ENCODE assay signal across 23 mouse cellular contexts in genomic region chr15:31392705-31393104, GRCm38 (mm10). TPM values are rescaled to one million over a fixed set of nuclear protein-coding genes. Genes with fewer than 3 reads are reported as not detected.
A peak's percentile ranks its signal among the peaks of the same experiment; 100 is the strongest.
DNase-seq lines count a peak whose midpoint lies in the region; ATAC-seq and TF ChIP-seq lines count a peak whose summit lies in the region.
"Had no signal": no experiment of that assay in that cellular context is flagged by ENCODE, and none has a peak within 500 bp of the region (broad histone marks: within the 10 kb centered on the region; RNA-seq: fewer than 3 reads in every experiment).

No protein-coding gene starts in this region.

- no peak for TF ChIP-seq CTCF in gastrocnemius, adult 2 months (IDR thresholded peaks at IDR 0.05)
- no peak for TF ChIP-seq CTCF in left cerebral cortex, adult 2 months (IDR thresholded peaks at IDR 0.05)

- H3K4me3 ChIP-seq in gastrocnemius, adult 2 months: no peak overlapping the region
- no peak overlapping the region for H3K4me3 ChIP-seq in left cerebral cortex, adult 2 months
- H3K4me3 ChIP-seq in midbrain, embryonic 15.5 days: no peak overlapping the region
- H3K4me3 ChIP-seq: liver, embryonic 15.5 days; megakaryocyte, embryonic 14.5 days; neural tube, embryonic 12.5 days had no signal

- H3K9me3 ChIP-seq in midbrain, embryonic 15.5 days: no peaks in the 10 kb centered on the region
- H3K9me3 ChIP-seq: G1E; liver, embryonic 15.5 days; neural tube, embryonic 12.5 days had no signal

- ATAC-seq in midbrain, embryonic 15.5 days (replicated peaks): no peak
- ATAC-seq: CD4-positive, CD25-positive, alpha-beta regulatory T cell, adult 4 months; forebrain, postnatal 0 days; hindbrain, postnatal 0 days; lung, postnatal 0 days had no signal

- H3K9ac ChIP-seq in midbrain, embryonic 15.5 days: no peak overlapping the region
- H3K9ac ChIP-seq: forebrain, postnatal 0 days; liver, embryonic 15.5 days; neural tube, embryonic 12.5 days had no signal

- H3K36me3 ChIP-seq in midbrain, embryonic 15.5 days (replicated peaks): no peaks in the 10 kb centered on the region
- H3K36me3 ChIP-seq: G1E; liver, embryonic 15.5 days; neural tube, embryonic 12.5 days had no signal

- H3K27ac ChIP-seq in gastrocnemius, adult 2 months: no peak overlapping the region
- H3K27ac ChIP-seq in left cerebral cortex, adult 2 months: peak overlapping the region; percentile 97
- H3K27ac ChIP-seq in midbrain, embryonic 15.5 days: no peak overlapping the region
- H3K27ac ChIP-seq: hindbrain, postnatal 0 days; liver, embryonic 15.5 days; neural tube, embryonic 12.5 days had no signal

- 79% methylated on average over 7 of the region's 7 CpGs for WGBS in midbrain, embryonic 15.5 days

- intact Hi-C loops in gastrocnemius, adult 2 months (cut with DNase I): no loop called here
- intact Hi-C loops in left cerebral cortex, postnatal 4 days (cut with DNase I): no loop called here
- intact Hi-C loops in left cerebral cortex, adult 2 months (cut with DNase I): loop anchor here (2.0 kb wide), 4 partner anchors 26 to 56 kb away; partner anchors contain the start of gene Ankrd33b

- H3K4me2 ChIP-seq in midbrain, embryonic 15.5 days: no peak overlapping the region
- H3K4me2 ChIP-seq: heart, embryonic 11.5 days; liver, embryonic 15.5 days; neural tube, embryonic 12.5 days had no signal

- H3K4me1 ChIP-seq in midbrain, embryonic 15.5 days: no peaks in the 10 kb centered on the region
- H3K4me1 ChIP-seq: liver, embryonic 15.5 days; neural tube, embryonic 12.5 days had no signal

- DNase-seq in gastrocnemius, adult 2 months: peak; percentile 3
- no peak for DNase-seq in gastrocnemius, postnatal 10 days
- peak; percentile 66 for DNase-seq in left cerebral cortex, adult 11 months (ENCODE audit: low spot score)
- DNase-seq in left cerebral cortex, postnatal 4 days: no peak
- peak; percentile 64 to 65 for DNase-seq in left cerebral cortex, adult 2 months (ENCODE audit: extremely low spot score in 1 of 2, low spot score in 2 of 2)
- peak; percentile 56 for DNase-seq in right cerebral cortex, postnatal 14 days
- no peak for DNase-seq in cerebellum, adult 18-20 months
- DNase-seq: adrenal gland, postnatal 36 days; cerebellum, adult 9-11 months; forebrain, postnatal 0 days; gastrocnemius, postnatal 36 days; heart, postnatal 36 days; kidney, adult 11 months; thymus, adult 18-20 months had no signal

- H3K27me3 ChIP-seq in midbrain, embryonic 15.5 days (replicated peaks): no peaks in the 10 kb centered on the region
- H3K27me3 ChIP-seq: liver, embryonic 15.5 days; neural tube, embryonic 12.5 days had no signal

RNA-seq across cellular contexts. Expression of gene Ankrd33b, which starts 25.2 kb away (rescaled TPM):
- total RNA-seq in gastrocnemius, adult 2 months (2021): 10 to 100 TPM; 11.9 to 31.5 TPM
- total RNA-seq in gastrocnemius, postnatal 10 days (2021): 1 to 10 TPM; 5.5 to 5.8 TPM
- total RNA-seq in left cerebral cortex, postnatal 4 days (2021): 1 to 10 TPM; 1.2 to 1.3 TPM
- 10 to 100 TPM; 79.6 to 93.7 TPM for total RNA-seq in left cerebral cortex, adult 2 months (2021)
- polyA plus RNA-seq in midbrain, embryonic 15.5 days (2015; fragmentation: Nextera tagmentation; extraction: Ambion mirVana): 0.65 and 1.1 TPM in 2 replicates
- polyA plus RNA-seq: CD4-positive, CD25-positive, alpha-beta regulatory T cell, adult 4 months; G1E had no signal

Comparison
In these comparisons a context has a peak if more than half of its experiments do, and no peak if none do; other contexts are left out.
1. DNase-seq: peak in gastrocnemius, adult 2 months (single experiment), left cerebral cortex, adult 11 months (single experiment), left cerebral cortex, adult 2 months (2 of 2) and right cerebral cortex, postnatal 14 days (single experiment); none in gastrocnemius, postnatal 10 days (single experiment), left cerebral cortex, postnatal 4 days (single experiment) and cerebellum, adult 18-20 months (0 of 2).